Mouse (Mus musculus) thymus, postnatal 10 days (tissue): ENCODE measurements around the gene Usp53.

Experiments
- DNase-seq, 2 experiments: peaks; one replicate each; pipeline ENCODE4 v3.0.0; 2021; ENCODE audit warnings: low spot score in 2 of 2

Gene Usp53

DNA sequence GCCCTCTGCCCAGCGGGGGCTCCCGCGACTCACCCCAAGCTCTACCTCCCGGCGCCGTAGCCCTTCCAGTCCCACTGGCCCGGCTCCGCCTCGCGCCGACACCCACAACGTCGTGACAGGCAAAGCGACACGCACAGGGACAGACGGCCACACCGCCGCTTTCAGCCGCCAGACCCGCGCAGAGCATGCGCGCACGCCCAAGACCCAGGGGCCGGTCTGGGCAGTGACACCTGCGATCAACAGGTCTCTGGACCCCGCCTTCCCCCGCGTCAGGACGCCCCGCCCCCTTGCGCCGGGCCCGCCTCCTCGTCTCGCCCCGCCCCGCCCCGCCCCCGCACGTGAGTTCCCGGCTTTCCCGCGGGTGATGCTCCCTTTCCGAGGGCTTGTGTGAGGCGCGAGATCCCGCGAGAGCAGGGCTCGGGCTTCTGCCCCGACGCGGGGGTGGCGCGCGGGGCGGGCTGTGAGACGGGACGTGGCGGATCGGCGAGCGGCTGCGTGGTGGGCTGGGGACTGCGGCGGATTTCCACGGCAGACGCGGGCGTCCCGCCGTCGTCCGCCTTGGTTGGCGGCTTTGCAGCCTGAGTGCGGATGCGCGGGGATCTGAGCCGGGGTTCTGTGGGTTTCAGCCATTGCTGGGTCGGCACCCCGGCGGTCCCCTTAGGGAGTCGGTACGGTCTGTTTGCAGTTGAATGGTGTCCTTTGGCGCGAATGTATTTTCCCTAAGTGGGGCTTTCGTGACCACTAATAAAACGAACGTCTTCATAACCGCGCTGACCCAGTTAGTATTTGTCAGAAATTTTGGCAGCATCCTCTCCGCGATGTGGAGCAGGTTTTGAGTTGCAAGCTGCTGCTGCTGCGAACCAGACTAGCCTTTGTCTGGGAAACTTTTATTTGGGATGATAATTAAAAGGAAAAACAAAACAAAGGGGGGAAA lies at the start of gene Usp53:
Gene Usp53, minus strand, starts transcription at position 262 of the 934 bp plus-strand sequence.
- DNase-seq = peak; percentile 83 to 86

DNA sequence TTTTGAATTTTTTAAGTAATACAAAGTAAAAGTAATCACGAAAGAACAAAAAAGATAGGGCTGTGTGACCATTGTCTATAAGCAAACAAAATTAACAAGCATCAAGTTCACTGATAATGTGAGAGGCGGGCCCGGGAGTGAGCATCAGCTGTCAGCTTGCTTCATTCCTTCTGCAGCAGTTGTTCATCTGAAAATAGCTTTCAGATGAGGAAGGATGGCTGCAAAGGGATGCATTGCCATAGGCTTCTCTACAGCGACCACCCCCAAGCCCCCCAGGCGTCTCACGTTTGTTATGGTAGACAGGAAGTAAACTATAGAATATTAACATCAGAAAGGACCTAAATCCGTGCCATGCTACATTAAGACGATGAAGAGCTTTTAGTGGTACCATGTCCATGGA lies 49.5 kb upstream of the Usp53 start:
- DNase-seq = no peak

DNA sequence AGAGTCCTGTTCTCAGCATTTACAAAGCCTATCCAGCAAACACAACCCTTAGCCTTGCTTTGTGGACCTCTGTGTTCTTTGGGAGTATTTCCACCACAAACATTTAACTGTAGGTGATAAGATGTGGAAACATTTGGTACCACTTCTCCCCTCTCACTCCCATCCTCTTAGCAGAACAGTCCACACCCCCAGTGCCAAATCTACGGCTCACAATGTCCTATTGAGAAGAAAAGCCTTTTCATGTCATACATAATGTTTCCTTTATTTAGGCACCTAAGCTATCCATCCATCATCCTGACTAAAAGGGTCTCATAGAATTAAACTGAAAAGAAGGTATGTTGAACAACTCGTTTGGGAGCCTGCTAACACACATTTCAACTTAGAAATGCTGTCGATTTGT lies 41.3 kb upstream of the Usp53 start:
- DNase-seq = no peak

DNA sequence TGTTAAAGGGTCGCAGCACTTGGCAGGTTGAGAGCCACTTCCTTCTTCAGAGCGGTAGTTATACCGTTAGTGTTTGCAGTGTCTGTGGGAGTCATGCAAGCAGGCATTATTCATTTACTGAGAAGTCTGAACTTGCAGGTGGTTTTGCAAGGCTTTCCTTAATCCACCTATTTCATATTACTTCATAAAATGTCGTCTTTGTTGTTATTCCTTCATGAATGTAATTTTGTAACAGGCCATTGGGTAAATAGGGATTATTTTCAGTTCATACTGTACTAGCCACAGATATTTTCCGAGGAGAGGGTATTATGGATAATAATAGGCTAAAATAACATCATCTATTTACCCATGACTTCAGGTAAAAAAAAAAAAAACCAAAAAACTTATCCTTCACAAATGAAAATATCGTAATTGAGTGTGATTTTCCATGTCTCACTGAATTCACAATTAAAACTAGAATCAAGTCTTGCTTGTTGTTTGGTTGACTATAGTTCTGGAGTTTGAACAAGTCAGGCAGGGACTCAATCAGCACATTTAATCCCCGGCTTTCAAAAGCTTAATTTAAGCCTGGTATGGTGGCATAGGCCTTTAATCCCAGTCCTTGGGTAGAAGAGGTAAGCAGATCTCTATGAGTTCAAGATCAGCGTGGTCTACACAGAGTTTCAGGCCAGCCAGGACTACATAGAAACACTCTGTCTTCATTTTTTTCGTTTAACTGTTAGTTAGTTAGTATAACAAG lies 40.4 kb upstream of the Usp53 start:
- DNase-seq = no peak

DNA sequence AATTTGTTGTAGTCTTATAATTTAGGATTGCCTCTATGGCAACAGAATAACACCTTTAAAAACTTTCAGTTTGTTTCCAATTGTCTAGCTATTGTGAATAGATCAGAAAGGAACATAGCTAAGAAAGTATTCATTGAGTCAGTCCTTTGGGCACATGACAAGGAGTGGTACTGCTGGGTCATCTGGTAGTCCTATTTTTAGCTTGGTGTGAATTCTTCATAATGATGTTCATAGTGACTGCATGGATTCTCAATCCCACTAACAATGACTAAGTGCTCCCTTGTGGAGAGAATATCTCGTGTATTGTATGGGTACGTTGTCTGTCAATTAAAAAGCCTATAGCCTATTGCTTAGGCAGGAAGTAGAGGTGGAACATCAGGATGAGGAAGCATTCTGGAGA lies 34.5 kb upstream of the Usp53 start:
- no peak for DNase-seq

DNA sequence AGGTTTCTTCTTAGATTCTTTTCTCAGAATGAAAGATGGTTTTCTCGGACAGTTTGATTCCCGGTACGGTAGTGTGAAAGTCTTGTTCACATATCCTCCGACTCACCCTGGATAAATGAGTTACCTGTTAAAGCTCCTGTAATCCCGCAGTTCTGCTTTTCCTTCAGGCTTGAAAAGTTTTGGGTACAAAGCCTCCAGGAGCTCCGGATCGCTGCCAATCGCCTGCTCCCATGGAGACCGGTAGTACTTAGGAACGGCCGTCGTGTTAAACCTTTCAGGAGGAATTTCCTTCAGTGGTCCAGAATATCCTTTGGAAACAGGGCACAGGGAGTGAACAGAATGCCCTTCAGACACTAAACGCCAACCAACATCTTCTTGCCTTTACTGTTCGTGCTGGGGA lies 29.2 kb upstream of the Usp53 start:
- no peak for DNase-seq

DNA sequence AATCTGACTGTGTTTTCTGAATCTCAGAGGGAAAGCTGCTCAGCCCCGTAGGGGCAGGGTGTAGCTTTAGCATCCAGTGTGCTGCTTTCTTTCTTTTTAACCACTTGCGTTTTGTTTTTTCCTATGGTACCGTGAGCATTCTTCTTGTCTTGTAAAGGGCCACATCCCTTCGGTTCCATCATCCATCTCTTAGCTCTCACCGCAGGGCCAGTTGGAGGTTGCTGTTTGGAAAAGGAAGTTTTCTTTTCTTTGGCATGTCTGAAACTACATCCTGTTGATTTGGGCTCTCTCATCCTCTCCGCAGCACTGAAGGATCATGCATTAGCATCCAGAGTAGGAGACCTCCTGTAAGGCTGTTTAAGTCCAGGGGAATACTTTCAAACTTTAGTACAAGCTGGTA lies 25.1 kb upstream of the Usp53 start:
- DNase-seq = no peak

DNA sequence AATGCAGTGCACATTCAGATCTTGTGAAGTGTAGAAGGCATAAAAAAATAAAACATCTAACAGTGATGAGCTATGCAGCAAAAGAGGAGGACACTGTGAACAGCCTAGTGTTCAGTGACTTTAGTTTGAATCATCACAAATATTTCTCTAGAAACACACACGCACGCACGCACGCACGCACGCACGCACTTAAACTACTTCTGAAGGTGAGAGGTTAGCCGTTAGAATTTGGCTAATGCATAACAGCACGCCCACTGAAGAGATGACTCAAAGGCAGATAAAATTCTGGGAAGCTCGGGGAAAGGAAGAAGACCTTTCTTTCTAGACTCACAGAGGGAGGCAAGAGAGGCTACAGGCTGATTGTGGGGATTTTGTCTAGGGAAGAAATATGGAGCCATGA lies 23.1 kb upstream of the Usp53 start:
- DNase-seq = no peak

DNA sequence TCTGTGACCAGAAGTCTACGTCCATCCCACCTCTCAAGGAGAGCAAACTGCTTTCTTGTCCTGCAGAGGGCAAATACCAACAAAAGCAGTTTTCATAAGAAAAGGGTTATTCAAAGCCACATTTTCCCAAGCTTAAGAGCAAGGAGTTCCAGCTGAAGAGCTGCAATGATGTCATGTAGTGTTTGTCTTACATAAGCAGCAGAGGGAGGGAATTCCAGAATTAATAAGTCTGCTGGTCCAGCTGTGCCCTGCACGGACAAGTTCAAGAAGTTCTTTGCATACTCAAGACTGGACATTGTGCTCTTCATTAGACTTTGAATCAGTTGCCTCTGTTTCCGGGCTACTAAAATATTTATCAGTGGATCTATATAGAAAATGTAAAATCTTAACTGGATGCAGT lies 16.7 kb upstream of the Usp53 start:
- DNase-seq = no peak

DNA sequence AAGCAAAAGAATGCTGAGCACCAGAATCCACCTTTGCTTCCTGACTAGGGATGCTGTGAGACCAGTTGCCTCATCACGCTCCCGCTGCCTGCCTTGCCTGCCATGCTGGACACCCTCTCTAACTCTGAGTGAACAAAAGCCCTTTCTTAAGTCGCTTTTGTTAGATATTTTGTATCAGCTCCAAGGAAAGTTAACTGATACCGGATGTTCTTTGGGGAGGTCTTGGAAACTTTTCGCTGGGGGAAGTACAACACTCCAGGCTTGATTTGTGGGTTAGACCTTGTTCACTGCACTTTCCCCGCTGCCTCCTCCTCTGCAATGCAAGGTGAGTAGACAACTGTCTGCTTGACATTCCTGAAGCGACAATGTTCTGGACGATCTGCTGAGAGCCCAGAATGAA lies 14.2 kb upstream of the Usp53 start:
- DNase-seq = no peak

DNA sequence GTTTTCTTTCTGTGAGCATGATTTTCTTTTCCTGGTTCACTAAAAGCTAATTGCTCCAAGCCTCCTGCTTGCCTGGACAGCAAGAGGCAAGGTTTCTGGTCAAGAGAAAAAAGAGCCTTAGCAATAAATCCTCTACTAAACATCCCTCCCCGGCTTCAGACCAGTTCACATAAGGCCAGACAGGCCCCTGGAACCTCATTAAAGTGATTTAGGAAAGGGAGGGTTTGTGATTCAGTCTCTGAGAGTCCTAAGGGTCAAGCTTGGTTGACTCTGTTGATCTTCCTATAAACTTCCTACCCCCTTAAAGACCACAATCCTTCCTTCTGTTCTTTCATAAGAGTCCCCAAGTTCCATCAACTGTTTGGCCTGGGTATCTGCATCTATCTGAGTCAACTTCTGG lies 12.7 kb upstream of the Usp53 start:
- DNase-seq = no peak

DNA sequence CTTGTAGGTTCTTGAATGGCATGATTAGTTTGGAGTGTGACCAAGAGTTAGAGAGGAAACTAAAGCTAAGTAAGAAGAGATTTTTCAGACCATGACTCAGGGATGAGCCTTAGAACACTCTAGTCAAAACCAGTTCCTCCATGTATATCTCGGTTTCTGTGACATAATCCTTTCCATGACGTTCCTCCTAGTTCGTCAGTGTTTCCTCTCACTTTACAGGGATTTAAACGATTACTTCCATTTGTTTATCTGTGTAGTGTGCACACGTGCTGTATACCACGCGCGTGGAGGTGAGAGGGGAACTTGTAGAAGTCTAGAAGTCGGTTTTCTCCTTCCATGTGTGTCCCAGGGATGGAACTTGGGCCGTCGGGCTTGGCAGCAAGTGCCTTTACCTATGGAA lies 2.6 kb upstream of the Usp53 start:
- DNase-seq = no peak

DNA sequence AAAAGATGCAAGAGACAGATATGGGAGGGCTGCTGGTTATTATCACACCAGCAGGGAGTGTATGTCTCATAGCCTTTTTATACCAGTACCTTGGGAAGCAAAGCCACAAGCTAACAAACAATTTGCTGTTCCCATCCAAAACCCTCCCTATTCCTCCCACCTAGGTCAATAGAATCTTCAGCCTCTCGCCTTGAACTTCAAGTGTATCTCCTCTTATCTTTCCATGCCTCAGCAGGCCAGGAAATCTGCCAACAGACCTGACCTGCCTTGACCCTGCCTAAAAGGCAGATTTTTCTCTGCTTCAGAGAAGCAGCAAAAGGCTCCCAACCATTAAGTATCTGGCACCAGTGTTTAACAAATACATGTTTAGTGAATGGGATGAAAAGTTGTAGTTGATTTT lies 2.1 kb upstream of the Usp53 start:
- no peak for DNase-seq

DNA sequence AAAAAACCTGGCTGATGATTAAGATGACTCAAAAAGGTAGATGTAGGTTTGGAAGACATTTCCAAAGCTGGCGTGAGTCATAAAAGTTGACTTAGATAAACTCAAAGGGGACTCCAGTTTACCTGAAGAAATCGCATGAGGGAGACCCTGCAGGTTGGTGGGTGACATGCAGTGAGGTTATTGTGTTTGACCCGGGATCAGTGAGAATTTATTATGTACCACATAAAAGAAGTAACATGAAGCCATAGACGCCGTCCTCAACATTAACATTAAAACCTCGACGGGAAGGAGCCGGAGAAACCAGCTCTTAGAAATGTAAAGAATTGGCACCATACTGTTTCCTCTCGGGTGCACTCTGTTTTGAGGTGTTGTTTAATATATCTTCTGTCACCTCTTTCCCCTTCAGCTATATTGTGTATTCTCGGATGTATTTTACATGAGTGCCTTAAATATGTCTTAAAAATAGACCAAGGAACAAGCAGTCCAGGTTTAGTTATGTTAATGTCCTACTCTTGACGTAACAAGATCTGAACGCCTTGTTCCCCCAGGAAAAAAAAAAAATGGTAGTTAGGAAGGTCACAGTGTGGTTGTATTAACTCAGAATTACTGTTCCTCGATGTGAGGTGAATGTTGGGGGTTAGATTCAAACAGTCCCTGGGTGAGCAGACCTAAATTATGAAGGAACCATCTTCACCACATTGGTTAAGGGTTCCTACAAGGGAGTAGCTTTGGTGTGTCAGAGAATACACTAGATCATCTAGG lies 1.1 kb upstream of the Usp53 start:
- no peak for DNase-seq

DNA sequence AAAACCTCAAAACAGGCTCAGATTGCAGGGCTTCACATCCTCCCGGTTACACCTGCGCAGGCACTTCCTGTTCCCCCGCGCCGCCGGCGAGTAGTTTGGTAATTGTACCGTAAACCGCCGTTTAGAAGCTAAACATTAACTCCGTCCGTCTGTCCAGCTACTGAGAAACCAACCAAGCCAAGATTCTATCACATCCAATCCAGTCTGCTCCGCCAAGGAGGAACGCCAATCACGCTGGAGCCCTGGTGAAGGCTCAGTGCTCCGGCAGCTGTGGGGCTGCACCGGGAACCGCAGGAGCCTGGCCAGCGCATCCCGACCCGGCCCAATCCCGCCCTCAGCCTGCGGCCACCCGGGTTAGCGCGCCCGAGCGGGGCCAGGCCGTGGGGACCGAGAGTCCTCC lies 461 bp downstream of the Usp53 start:
- peak; percentile 43 to 54 for DNase-seq

DNA sequence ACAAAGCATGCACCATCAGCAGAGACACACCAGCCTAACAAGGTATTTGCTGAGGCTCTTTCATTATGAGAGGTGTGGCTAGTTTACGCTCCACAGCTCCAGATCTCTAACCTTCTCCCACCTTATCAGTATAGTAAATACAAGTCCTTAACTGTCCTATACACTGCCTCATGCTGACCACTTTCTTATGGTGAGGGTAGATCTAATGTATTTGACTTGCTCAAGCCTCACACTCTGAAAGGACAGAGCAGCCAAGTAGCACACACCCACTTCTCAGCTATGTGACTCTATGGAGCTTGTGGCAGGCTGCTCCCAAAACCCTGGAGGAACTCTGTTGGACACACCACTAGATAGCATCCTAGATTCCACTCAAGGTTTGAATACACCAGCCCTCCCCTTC lies 8.3 kb downstream of the Usp53 start:
- DNase-seq = no peak

DNA sequence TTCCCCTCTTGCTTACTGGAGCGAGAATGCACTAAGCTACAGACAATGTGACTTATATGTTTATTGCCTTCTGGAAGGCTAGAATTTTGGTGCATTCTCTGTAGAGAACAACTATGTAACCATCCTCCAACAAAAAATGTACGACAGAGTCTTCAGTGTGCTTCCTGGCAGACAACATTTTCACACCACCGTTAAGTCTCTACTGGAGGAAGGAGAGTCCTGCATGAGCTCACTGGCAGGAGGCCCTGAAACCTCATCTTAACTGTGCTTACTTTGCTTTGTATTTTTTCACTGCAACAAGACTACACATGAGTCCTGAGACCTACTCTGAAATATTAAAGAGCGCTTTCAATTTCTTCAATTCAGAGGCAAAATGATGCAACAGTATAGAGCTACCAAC lies 8.9 kb downstream of the Usp53 start:
- DNase-seq = no peak

DNA sequence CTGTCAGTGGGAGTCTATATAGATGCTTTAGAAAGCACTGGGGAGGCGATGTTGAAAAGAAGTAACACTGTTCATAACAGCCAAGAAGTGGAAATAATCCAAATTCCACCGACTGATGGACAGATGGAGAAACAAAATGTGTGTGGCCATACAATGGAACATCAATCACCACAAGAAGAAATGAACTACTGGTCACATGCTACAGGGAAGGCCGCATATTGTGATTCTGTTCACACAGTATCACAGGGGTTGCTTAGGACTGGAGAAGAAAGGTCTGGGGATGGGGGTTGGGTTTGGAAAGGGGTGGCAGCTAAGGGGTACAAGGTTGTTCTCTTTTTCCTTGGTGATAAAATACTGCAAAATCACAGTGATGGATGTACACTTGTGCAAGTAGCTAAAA lies 9.5 kb downstream of the Usp53 start:
- DNase-seq = no peak

DNA sequence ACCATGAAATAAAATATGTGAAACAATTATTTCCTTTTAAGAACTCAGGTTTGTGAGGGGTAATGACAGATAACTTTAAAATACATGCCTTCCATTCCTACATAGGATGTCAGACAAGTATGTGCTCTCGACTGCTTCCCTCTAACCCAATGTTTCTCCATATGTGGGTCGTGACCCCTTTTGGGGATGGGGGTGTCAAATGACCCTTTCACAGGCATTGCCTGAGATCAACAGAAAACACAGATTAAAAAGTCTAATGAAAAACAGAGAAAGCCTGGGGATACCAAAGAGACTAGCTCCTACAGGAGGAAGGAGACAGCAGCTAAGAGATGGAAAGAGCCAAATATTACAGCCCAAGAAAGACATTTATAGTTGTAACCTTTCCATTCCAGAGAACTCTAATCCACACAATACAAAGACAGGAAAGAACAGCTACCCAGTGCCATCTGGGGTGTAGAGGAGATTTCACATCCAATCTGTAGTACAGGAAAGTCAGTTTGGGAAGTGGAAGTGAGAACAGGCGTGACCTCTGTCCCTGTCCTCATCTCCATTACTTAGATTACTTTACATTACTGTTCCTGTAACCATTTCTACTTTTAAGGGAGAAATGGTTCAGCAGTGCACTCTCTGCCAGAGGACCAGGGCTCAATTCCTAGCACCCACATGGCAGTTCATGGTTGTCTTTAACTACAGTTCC lies 12.0 kb downstream of the Usp53 start:
- no peak for DNase-seq

DNA sequence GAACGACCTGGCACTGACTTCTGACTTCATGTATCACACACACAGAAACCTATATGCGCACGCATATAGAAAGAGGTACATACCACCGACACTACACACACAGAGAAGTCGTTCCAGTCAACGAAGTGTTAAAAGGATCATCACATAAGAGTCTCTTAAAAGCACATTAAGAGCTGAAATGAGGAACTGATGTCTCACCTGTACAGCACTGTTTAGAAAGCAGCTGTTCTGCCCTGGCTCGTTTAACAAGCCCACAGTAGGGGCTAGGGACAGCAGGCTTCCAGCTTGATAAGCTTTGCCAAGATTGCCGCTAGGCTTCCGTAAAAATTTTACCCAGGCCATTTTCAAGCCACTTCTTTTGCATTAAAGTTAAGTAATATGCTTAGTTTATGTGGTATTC lies 15.9 kb downstream of the Usp53 start:
- no peak for DNase-seq

DNA sequence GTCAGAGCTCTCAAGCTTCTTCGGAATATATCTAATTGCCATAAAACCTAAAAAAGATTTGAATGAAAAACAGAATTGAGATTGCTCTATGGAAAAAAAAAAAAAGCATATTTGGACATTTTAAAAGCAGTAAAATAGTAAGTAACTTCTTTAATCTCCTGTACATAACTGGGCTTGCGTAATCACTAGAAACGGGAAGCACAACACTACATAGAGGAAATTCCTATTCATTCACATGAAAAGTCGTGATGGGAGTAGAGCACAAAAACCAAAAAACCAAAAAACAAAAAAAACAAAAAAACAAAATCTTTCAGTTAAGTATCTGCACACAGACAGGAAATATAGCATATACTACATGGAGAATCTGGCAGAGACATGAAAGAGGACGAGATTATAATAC lies 20.0 kb downstream of the Usp53 start:
- DNase-seq = no peak

DNA sequence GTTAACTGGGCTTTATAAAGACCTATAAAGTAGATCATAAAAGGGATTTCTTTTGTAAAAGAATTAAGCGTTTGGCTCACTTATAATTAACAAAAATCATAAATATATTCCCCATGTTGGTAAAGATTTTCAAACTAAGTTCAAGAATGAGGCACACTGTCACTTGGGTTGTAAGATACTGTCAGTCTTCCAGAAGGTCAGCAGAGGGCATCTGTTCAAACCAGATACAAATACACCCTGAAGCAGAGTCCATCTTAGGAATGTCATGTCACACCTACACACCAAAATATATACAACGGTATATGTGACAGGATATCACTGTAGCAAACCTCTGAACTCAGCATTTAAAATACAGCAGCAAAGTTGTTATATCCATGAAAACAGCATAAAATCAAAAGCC lies 34.2 kb downstream of the Usp53 start:
- no peak for DNase-seq
